Mouse (Mus musculus) embryonic facial prominence, embryonic 12.5 days (tissue): ENCODE results near the gene Tacr1. TPM values are rescaled to one million over a fixed set of nuclear protein-coding genes. Genes with fewer than 3 reads are reported as not detected.

ENCODE experiments used
- ATAC-seq: fragments of 200-750 bp; cut with Nextera tagmentation; 2 replicates; pipeline ENCODE4 v1.8.0; 2017; ENCODE audit not compliant: insufficient number of reproducible peaks, insufficient read depth, low FRiP score, low TSS enrichment
- H3K27ac ChIP-seq: fragments of 300-500 bp; sonication (generic); 2 replicates; pipeline ENCODE4 v1.5.1; 2016; ENCODE audit warnings: mild to moderate bottlenecking
- H3K27me3 ChIP-seq: fragments of 300-500 bp; sonication (generic); 2 replicates; pipeline ENCODE4 v1.6.1; 2016; ENCODE audit warnings: mild to moderate bottlenecking, moderate library complexity
- H3K36me3 ChIP-seq: fragments of 300-500 bp; sonication (generic); 2 replicates; pipeline ENCODE4 v1.6.1; 2016; ENCODE audit warnings: mild to moderate bottlenecking
- H3K4me1 ChIP-seq: fragments of 300-500 bp; sonication (generic); 2 replicates; pipeline ENCODE4 v1.6.1; 2016
- H3K4me2 ChIP-seq: fragments of 300-500 bp; sonication (generic); replicated peaks from 2 replicates; pipeline ENCODE4 v1.6.1; 2016; ENCODE audit warnings: mild to moderate bottlenecking, moderate library complexity
- H3K4me3 ChIP-seq: fragments of 300-500 bp; sonication (generic); 2 replicates; pipeline ENCODE4 v1.5.1; 2016; ENCODE audit warnings: mild to moderate bottlenecking
- H3K9ac ChIP-seq: fragments of 300-500 bp; sonication (generic); 2 replicates; pipeline ENCODE4 v1.6.1; 2016; ENCODE audit warnings: mild to moderate bottlenecking, moderate library complexity
- H3K9me3 ChIP-seq: fragments of 300-500 bp; sonication (generic); 2 replicates; pipeline ENCODE4 v1.6.1; 2016; ENCODE audit warnings: mild to moderate bottlenecking, moderate library complexity
- WGBS: fragments of 180-500 bp; shearing (Covaris S2); methylation state at CpG from one replicate; pipeline ENCODE4 v1.1.7; 2016; 5-methylcytosine and 5-hydroxymethylcytosine counted together
- polyA plus RNA-seq: library from polyadenylated mRNA; unstranded; fragments of >200 nt; fragmentation: Nextera tagmentation; extraction: Ambion mirVana; gene quantifications from 2 replicates; pipeline ENCODE4 v1.2.1, GENCODE M21; 2016

Gene Tacr1
- polyA plus RNA-seq, 1 experiment from 2014 or later: 0.28 TPM

GRCm38 (mm10) chr6:82457163-82457763 is 55.1 kb downstream of the Tacr1 start:
- Histone ChIP-seq H3K9me3 (no peaks in the 10 kb centered on the region), H3K4me1 (no peaks in the 10 kb centered on the region), H3K27ac (no peak overlapping the region), H3K9ac (no peak overlapping the region), H3K27me3 (no peaks in the 10 kb centered on the region), H3K4me3 (no peak overlapping the region), H3K36me3 (no peaks in the 10 kb centered on the region), H3K4me2 (no peak overlapping the region)
- no peak for ATAC-seq
- 80% methylated on average over 7 of the region's 7 CpGs for WGBS

GRCm38 (mm10) chr6:82458762-82459389 is 56.7 kb downstream of the Tacr1 start:
- WGBS: 80% methylated on average over 15 of the region's 15 CpGs
- H3K4me2 ChIP-seq: no peak overlapping the region
- H3K4me3 ChIP-seq: no peak overlapping the region
- no peaks in the 10 kb centered on the region for H3K27me3 ChIP-seq
- no peaks in the 10 kb centered on the region for H3K9me3 ChIP-seq
- no peak for ATAC-seq
- no peaks in the 10 kb centered on the region for H3K36me3 ChIP-seq
- H3K4me1 ChIP-seq: no peaks in the 10 kb centered on the region
- no peak overlapping the region for H3K27ac ChIP-seq
- no peak overlapping the region for H3K9ac ChIP-seq

GRCm38 (mm10) chr6:82463171-82463570 is 61.0 kb downstream of the Tacr1 start:
- no peak for ATAC-seq
- WGBS: 60% methylated on average over 4 of the region's 4 CpGs

GRCm38 (mm10) chr6:82474477-82474876 is 72.3 kb downstream of the Tacr1 start:
- Histone ChIP-seq H3K4me3 (no peak overlapping the region), H3K9me3 (no peaks in the 10 kb centered on the region), H3K27me3 (no peaks in the 10 kb centered on the region), H3K4me2 (no peak overlapping the region), H3K36me3 (no peaks in the 10 kb centered on the region), H3K27ac (no peak overlapping the region), H3K9ac (no peak overlapping the region), H3K4me1 (no peaks in the 10 kb centered on the region)
- WGBS: 73% methylated on average over 6 of the region's 6 CpGs
- ATAC-seq: no peak

More at GRCm38 (mm10) chr6:82463171-82463570, 61.0 kb downstream of the Tacr1 start:
- no peaks in the 10 kb centered on the region for H3K27me3 ChIP-seq
- no peak overlapping the region for H3K9ac ChIP-seq
- no peak overlapping the region for H3K4me2 ChIP-seq
- no peaks in the 10 kb centered on the region for H3K4me1 ChIP-seq
- H3K9me3 ChIP-seq: no peaks in the 10 kb centered on the region
- H3K27ac ChIP-seq: no peak overlapping the region
- H3K4me3 ChIP-seq: no peak overlapping the region
- H3K36me3 ChIP-seq: no peaks in the 10 kb centered on the region

GRCm38 (mm10) chr6:82483842-82484241 is 81.7 kb downstream of the Tacr1 start:
- no peaks in the 10 kb centered on the region for H3K36me3 ChIP-seq
- H3K4me1 ChIP-seq: no peaks in the 10 kb centered on the region
- no peaks in the 10 kb centered on the region for H3K27me3 ChIP-seq
- WGBS: 63% methylated on average over 1 of the region's 1 CpGs
- no peak for ATAC-seq
- H3K4me3 ChIP-seq: no peak overlapping the region
- H3K27ac ChIP-seq: no peak overlapping the region
- H3K4me2 ChIP-seq: no peak overlapping the region
- H3K9me3 ChIP-seq: no peaks in the 10 kb centered on the region
- no peak overlapping the region for H3K9ac ChIP-seq

- Histone ChIP-seq H3K4me3 (no peak overlapping the region), H3K9me3 (no peaks in the 10 kb centered on the region), H3K36me3 (no peaks in the 10 kb centered on the region), H3K4me1 (no peaks in the 10 kb centered on the region), H3K4me2 (no peak overlapping the region), H3K27ac (no peak overlapping the region), H3K27me3 (no peaks in the 10 kb centered on the region), H3K9ac (no peak overlapping the region)
- ATAC-seq: no peak
- WGBS: 62% methylated on average over 6 of the region's 6 CpGs
Measured at GRCm38 (mm10) chr6:82494481-82494880, 92.3 kb downstream of the Tacr1 start.

GRCm38 (mm10) chr6:82510843-82511416 is 108.8 kb downstream of the Tacr1 start:
- no peak for ATAC-seq
- no peaks in the 10 kb centered on the region for H3K4me1 ChIP-seq
- no peak overlapping the region for H3K4me2 ChIP-seq
- no peak overlapping the region for H3K27ac ChIP-seq
- H3K9me3 ChIP-seq: no peaks in the 10 kb centered on the region
- no peak overlapping the region for H3K9ac ChIP-seq
- 44% methylated on average over 7 of the region's 7 CpGs for WGBS
- no peaks in the 10 kb centered on the region for H3K36me3 ChIP-seq
- H3K4me3 ChIP-seq: no peak overlapping the region
- no peaks in the 10 kb centered on the region for H3K27me3 ChIP-seq

- Histone ChIP-seq H3K27me3 (no peaks in the 10 kb centered on the region), H3K36me3 (no peaks in the 10 kb centered on the region), H3K27ac (no peak overlapping the region), H3K9me3 (no peaks in the 10 kb centered on the region), H3K4me3 (no peak overlapping the region), H3K9ac (no peak overlapping the region), H3K4me2 (no peak overlapping the region), H3K4me1 (no peaks in the 10 kb centered on the region)
- 67% methylated on average over 3 of the region's 3 CpGs for WGBS
- no peak for ATAC-seq
Measured at GRCm38 (mm10) chr6:82519626-82520025, 117.5 kb downstream of the Tacr1 start.

- no peak overlapping the region for H3K4me2 ChIP-seq
- ATAC-seq: no peak
Measured at GRCm38 (mm10) chr6:82522567-82522966, 120.4 kb downstream of the Tacr1 start.

GRCm38 (mm10) chr6:82525107-82525867 is 123.2 kb downstream of the Tacr1 start:
- 48% methylated on average over 3 of the region's 3 CpGs for WGBS
- Histone ChIP-seq H3K4me3 (no peak overlapping the region), H3K27ac (no peak overlapping the region), H3K9me3 (no peaks in the 10 kb centered on the region), H3K36me3 (no peaks in the 10 kb centered on the region), H3K4me1 (0 out of 2 replicates have a peak, but pooled peaks cover 2% of the 10 kb centered on the region), H3K9ac (no peak overlapping the region), H3K4me2 (no peak overlapping the region), H3K27me3 (no peaks in the 10 kb centered on the region)
- ATAC-seq: no peak

More at GRCm38 (mm10) chr6:82522567-82522966, 120.4 kb downstream of the Tacr1 start:
- Histone ChIP-seq H3K27me3 (no peaks in the 10 kb centered on the region), H3K9ac (no peak overlapping the region), H3K36me3 (no peaks in the 10 kb centered on the region), H3K4me3 (no peak overlapping the region), H3K4me1 (0 out of 2 replicates have a peak, but pooled peaks cover 2% of the 10 kb centered on the region), H3K9me3 (no peaks in the 10 kb centered on the region), H3K27ac (no peak overlapping the region)
- 85% methylated on average over 5 of the region's 5 CpGs for WGBS

GRCm38 (mm10) chr6:82528631-82529030 is 126.5 kb downstream of the Tacr1 start:
- no peaks in the 10 kb centered on the region for H3K9me3 ChIP-seq
- H3K27me3 ChIP-seq: no peaks in the 10 kb centered on the region
- H3K27ac ChIP-seq: no peak overlapping the region
- WGBS: 83% methylated on average over 2 of the region's 2 CpGs
- no peak overlapping the region for H3K9ac ChIP-seq
- H3K4me2 ChIP-seq: no peak overlapping the region
- ATAC-seq: no peak
- H3K4me3 ChIP-seq: no peak overlapping the region
- H3K36me3 ChIP-seq: no peaks in the 10 kb centered on the region
- H3K4me1 ChIP-seq: 0 out of 2 replicates have a peak, but pooled peaks cover 2% of the 10 kb centered on the region
